Mouse (Mus musculus) heart, embryonic 11.5 days (tissue): ENCODE measurements around the gene Rab17. TPM values are rescaled to one million over a fixed set of nuclear protein-coding genes. Genes with fewer than 3 reads are reported as not detected.

ENCODE experiments used
- ATAC-seq: fragments of 200-750 bp; cut with Nextera tagmentation; replicated peaks from 2 replicates; pipeline ENCODE4 v1.8.0; 2017; ENCODE audit warnings: moderate library complexity; ENCODE audit not compliant: insufficient number of reproducible peaks, low FRiP score, low TSS enrichment
- H3K27ac ChIP-seq: fragments of 300-500 bp; sonication (generic); 2 replicates; pipeline ENCODE4 v1.5.1; 2014; ENCODE audit warnings: mild to moderate bottlenecking, low read depth, low read length
- H3K27me3 ChIP-seq: fragments of 300-500 bp; sonication (generic); 2 replicates; pipeline ENCODE4 v1.6.1; 2014; ENCODE audit warnings: mild to moderate bottlenecking, low read length, mixed read lengths; ENCODE audit not compliant: control insufficient read depth, insufficient read depth
- H3K36me3 ChIP-seq: fragments of 300-500 bp; sonication (generic); 2 replicates; pipeline ENCODE4 v1.6.1; 2014; ENCODE audit warnings: mild to moderate bottlenecking, low read length, moderate library complexity, mixed read lengths; ENCODE audit not compliant: control insufficient read depth, insufficient read depth
- H3K4me1 ChIP-seq: fragments of 300-500 bp; sonication (generic); 2 replicates; pipeline ENCODE4 v1.6.1; 2014; ENCODE audit warnings: low read length; ENCODE audit not compliant: control insufficient read depth, insufficient read depth
- H3K4me2 ChIP-seq: fragments of 300-500 bp; sonication (generic); 2 replicates; pipeline ENCODE4 v1.6.1; 2014; ENCODE audit warnings: mild to moderate bottlenecking, moderate library complexity
- H3K4me3 ChIP-seq: fragments of 300-500 bp; sonication (generic); 2 replicates; pipeline ENCODE4 v1.5.1; 2014; ENCODE audit warnings: low read depth, low read length
- H3K9ac ChIP-seq: fragments of 300-500 bp; sonication (generic); 2 replicates; pipeline ENCODE4 v1.6.1; 2014; ENCODE audit warnings: mild to moderate bottlenecking, low read depth, low read length, moderate library complexity
- H3K9me3 ChIP-seq: fragments of 300-500 bp; sonication (generic); replicated peaks from 2 replicates; pipeline ENCODE4 v1.6.1; 2016; ENCODE audit warnings: low read length; ENCODE audit not compliant: control insufficient read depth
- WGBS: fragments of 180-500 bp; shearing (Covaris S2); extraction: QIAGEN DNeasy Blood & Tissue Kit; methylation state at CpG from one replicate; pipeline ENCODE4 v1.1.7; 2014; ENCODE audit not compliant: insufficient replicate concordance; 5-methylcytosine and 5-hydroxymethylcytosine counted together
- polyA plus RNA-seq: library from polyadenylated mRNA; unstranded; fragments of >200 nt; fragmentation: Nextera tagmentation; extraction: Ambion mirVana; gene quantifications from 2 replicates; pipeline ENCODE4 v1.2.1, GENCODE M21; 2014

Rab17 gene
- 0.63 TPM in 1 of 2 replicates, not detected in the other for polyA plus RNA-seq

- ATAC-seq = no peak
- 0 out of 2 replicates have a peak within 1 kb of the TSS, but pooled peaks have one; percentile 1 for H3K4me2 ChIP-seq
- peaks cover 32% of the 10 kb centered on the region for H3K4me1 ChIP-seq
- H3K9me3 ChIP-seq = no peaks in the 10 kb centered on the region
- peaks cover 3% of the 10 kb centered on the region; the same call in 1 of the 2 replicates for H3K27me3 ChIP-seq
- no peak within 1 kb of the TSS for H3K4me3 ChIP-seq
- H3K36me3 ChIP-seq = no peaks in the 10 kb centered on the region
- 31% methylated on average over 9 of the region's 9 CpGs for WGBS
- H3K27ac ChIP-seq = no peak within 1 kb of the TSS
- no peak within 1 kb of the TSS for H3K9ac ChIP-seq
Observed at GRCm38 (mm10) chr1:90969347-90969784, at the start of gene Rab17. Gene Rab17, minus strand, starts transcription at chr1:90969661.

GRCm38 (mm10) chr1:91017111-91017758 is 47.8 kb upstream of the Rab17 start:
- Histone ChIP-seq H3K9ac (peak overlapping the region; percentile 71), H3K9me3 (no peaks in the 10 kb centered on the region), H3K4me2 (peak overlapping the region; percentile 47), H3K4me1 (peaks cover 49% of the 10 kb centered on the region), H3K27ac (peak overlapping the region; percentile 95), H3K27me3 (no peaks in the 10 kb centered on the region), H3K4me3 (peak overlapping the region; percentile 2), H3K36me3 (0 out of 2 replicates have a peak, but pooled peaks cover 2% of the 10 kb centered on the region)
- WGBS = 7% methylated on average over 20 of the region's 20 CpGs
- peak; percentile 50; the same call in 1 of the 2 replicates for ATAC-seq

GRCm38 (mm10) chr1:91015571-91015970 is 46.1 kb upstream of the Rab17 start:
- Histone ChIP-seq H3K4me2 (peak overlapping the region; percentile 29), H3K4me1 (peaks cover 59% of the 10 kb centered on the region)

GRCm38 (mm10) chr1:91013803-91014202 is 44.3 kb upstream of the Rab17 start:
- Histone ChIP-seq H3K27me3 (no peaks in the 10 kb centered on the region), H3K4me3 (no peak overlapping the region), H3K36me3 (no peaks in the 10 kb centered on the region), H3K9ac (0 out of 2 replicates have a peak overlapping the region, but pooled peaks have one; percentile 24), H3K4me2 (no peak overlapping the region; the same call in 1 of the 2 replicates), H3K4me1 (peaks cover 69% of the 10 kb centered on the region), H3K27ac (peak overlapping the region; percentile 88), H3K9me3 (no peaks in the 10 kb centered on the region)
- ATAC-seq = no peak
- WGBS = 60% methylated on average over 3 of the region's 3 CpGs

More at GRCm38 (mm10) chr1:91015571-91015970, 46.1 kb upstream of the Rab17 start:
- 0 out of 2 replicates have a peak, but pooled peaks have one; percentile 44 for ATAC-seq
- Histone ChIP-seq H3K27me3 (no peaks in the 10 kb centered on the region), H3K36me3 (no peaks in the 10 kb centered on the region), H3K9me3 (no peaks in the 10 kb centered on the region), H3K27ac (peak overlapping the region; percentile 95), H3K9ac (peak overlapping the region; percentile 28; the same call in 1 of the 2 replicates), H3K4me3 (no peak overlapping the region)
- WGBS = 51% methylated on average over 7 of the region's 7 CpGs

- 72% methylated on average over 3 of the region's 3 CpGs for WGBS
- Histone ChIP-seq H3K36me3 (no peaks in the 10 kb centered on the region), H3K4me2 (no peak overlapping the region), H3K9ac (no peak overlapping the region), H3K27me3 (no peaks in the 10 kb centered on the region), H3K4me3 (no peak overlapping the region), H3K4me1 (peaks cover 64% of the 10 kb centered on the region), H3K9me3 (no peaks in the 10 kb centered on the region), H3K27ac (no peak overlapping the region; the same call in 1 of the 2 replicates)
- no peak for ATAC-seq
Observed at GRCm38 (mm10) chr1:91011336-91011735, 41.9 kb upstream of the Rab17 start.

GRCm38 (mm10) chr1:91010716-91011115 is 41.3 kb upstream of the Rab17 start:
- no peak for ATAC-seq
- H3K27me3 ChIP-seq = no peaks in the 10 kb centered on the region
- 64% methylated on average over 2 of the region's 2 CpGs for WGBS
- no peaks in the 10 kb centered on the region for H3K36me3 ChIP-seq
- H3K4me3 ChIP-seq = no peak overlapping the region
- peaks cover 68% of the 10 kb centered on the region for H3K4me1 ChIP-seq
- H3K4me2 ChIP-seq = no peak overlapping the region
- H3K27ac ChIP-seq = no peak overlapping the region
- no peak overlapping the region for H3K9ac ChIP-seq
- no peaks in the 10 kb centered on the region for H3K9me3 ChIP-seq

- no peaks in the 10 kb centered on the region for H3K9me3 ChIP-seq
- H3K36me3 ChIP-seq = no peaks in the 10 kb centered on the region
- 51% methylated on average over 7 of the region's 7 CpGs for WGBS
- H3K4me2 ChIP-seq = 0 out of 2 replicates have a peak overlapping the region, but pooled peaks have one; percentile 2
- no peaks in the 10 kb centered on the region for H3K27me3 ChIP-seq
- no peak overlapping the region for H3K9ac ChIP-seq
- ATAC-seq = no peak
- H3K4me3 ChIP-seq = no peak overlapping the region
- H3K27ac ChIP-seq = no peak overlapping the region
- H3K4me1 ChIP-seq = peaks cover 67% of the 10 kb centered on the region
Observed at GRCm38 (mm10) chr1:91010216-91010615, 40.8 kb upstream of the Rab17 start.

GRCm38 (mm10) chr1:91009266-91009665 is 39.8 kb upstream of the Rab17 start:
- Histone ChIP-seq H3K27me3 (no peaks in the 10 kb centered on the region), H3K4me3 (no peak overlapping the region), H3K27ac (no peak overlapping the region), H3K9ac (no peak overlapping the region), H3K4me1 (peaks cover 59% of the 10 kb centered on the region), H3K36me3 (no peaks in the 10 kb centered on the region), H3K9me3 (no peaks in the 10 kb centered on the region), H3K4me2 (no peak overlapping the region)
- WGBS = 65% methylated on average over 6 of the region's 6 CpGs
- no peak for ATAC-seq
